Mouse (Mus musculus) left cerebral cortex, adult 9 months (tissue): ENCODE measurements around the gene Mms19.

Experiments
- DNase-seq, 2 experiments: peaks; one replicate each; pipeline ENCODE4 v3.0.0; 2022; ENCODE audit warnings: low spot score in 2 of 2

Mms19 gene

GRCm38 (mm10) chr19:41998770-41999548, 18.0 kb upstream of the Mms19 start:
- no peak for DNase-seq

- no peak for DNase-seq
Observed at GRCm38 (mm10) chr19:41997090-41997489, 16.1 kb upstream of the Mms19 start.

GRCm38 (mm10) chr19:41995483-41995882, 14.5 kb upstream of the Mms19 start:
- DNase-seq = no peak

- no peak for DNase-seq
Observed at GRCm38 (mm10) chr19:41994023-41994422, 13.1 kb upstream of the Mms19 start.

- DNase-seq = peak in 1 of 2 experiments; percentile 79
Observed at GRCm38 (mm10) chr19:41993484-41993883, 12.5 kb upstream of the Mms19 start.

- DNase-seq = no peak
Observed at GRCm38 (mm10) chr19:41992971-41993370, 12.0 kb upstream of the Mms19 start.

GRCm38 (mm10) chr19:41991926-41992477, 11.0 kb upstream of the Mms19 start:
- no peak for DNase-seq

- no peak for DNase-seq
Observed at GRCm38 (mm10) chr19:41989810-41990209, 8.9 kb upstream of the Mms19 start.

- no peak for DNase-seq
Observed at GRCm38 (mm10) chr19:41987206-41987605, 6.2 kb upstream of the Mms19 start.

- no peak for DNase-seq
Observed at GRCm38 (mm10) chr19:41985994-41986393, 5.0 kb upstream of the Mms19 start.

- no peak for DNase-seq
Observed at GRCm38 (mm10) chr19:41982791-41983150, 1.8 kb upstream of the Mms19 start.

GRCm38 (mm10) chr19:41981931-41982790, 1.2 kb upstream of the Mms19 start:
- DNase-seq = no peak

GRCm38 (mm10) chr19:41981595-41981927, 604 bp upstream of the Mms19 start, which contains the start of gene Ubtd1:
Gene Ubtd1 (plus strand): TSS chr19:41981763.
- no peak for DNase-seq

- no peak for DNase-seq
Observed at GRCm38 (mm10) chr19:41980422-41980818, 537 bp downstream of the Mms19 start.

- peak in 1 of 2 experiments; percentile 56 for DNase-seq
Observed at GRCm38 (mm10) chr19:41973891-41974794, 6.8 kb downstream of the Mms19 start.

GRCm38 (mm10) chr19:41969618-41970017, 11.3 kb downstream of the Mms19 start:
- DNase-seq = no peak

GRCm38 (mm10) chr19:41953574-41953973, 27.4 kb downstream of the Mms19 start:
- DNase-seq = peak in 1 of 2 experiments; percentile 28

GRCm38 (mm10) chr19:41952287-41952686, 28.7 kb downstream of the Mms19 start:
- DNase-seq = no peak

GRCm38 (mm10) chr19:41943841-41944240, 37.1 kb downstream of the Mms19 start:
- DNase-seq = no peak

- no peak for DNase-seq
Observed at GRCm38 (mm10) chr19:41938539-41938938, 42.4 kb downstream of the Mms19 start.

GRCm38 (mm10) chr19:41935921-41936320, 45.0 kb downstream of the Mms19 start:
- DNase-seq = no peak

- no peak for DNase-seq
Observed at GRCm38 (mm10) chr19:41934124-41934523, 46.8 kb downstream of the Mms19 start.
